Mouse (Mus musculus) urinary bladder, postnatal 10 days (tissue): ENCODE results near the gene Gm10073.
"Not testable (repeated sequence)": the region's sequence is repeated elsewhere in the genome, so short reads cannot be mapped to it uniquely, and the experiment has no call there.

Experiments
- DNase-seq: peaks from one replicate; pipeline ENCODE4 v3.0.0; 2022; ENCODE audit warnings: low spot score

Gene Gm10073

GRCm38 (mm10) chr8:106597067-106597466, 23.8 kb upstream of the Gm10073 start:
- DNase-seq = no peak

DNA sequence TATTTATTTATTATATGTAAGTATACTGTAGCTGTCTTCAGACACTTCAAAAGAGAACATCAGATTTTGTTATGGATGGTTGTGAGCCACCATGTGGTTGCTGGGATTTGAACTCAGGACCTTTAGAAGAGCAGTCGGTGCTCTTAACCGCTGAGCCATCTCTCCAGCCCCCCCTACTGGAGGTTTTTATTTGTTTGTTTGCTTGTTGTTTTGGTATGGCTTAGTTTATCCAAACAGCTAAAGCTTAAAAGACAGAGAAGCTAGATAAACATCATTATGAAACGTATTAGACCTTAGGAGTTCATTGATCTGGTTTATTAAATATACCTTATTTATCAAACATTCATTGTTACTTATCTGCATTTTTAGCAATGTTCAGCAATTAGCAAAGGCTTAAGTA, 22.4 kb upstream of the Gm10073 start:
- DNase-seq = not testable (repeated sequence)

DNA sequence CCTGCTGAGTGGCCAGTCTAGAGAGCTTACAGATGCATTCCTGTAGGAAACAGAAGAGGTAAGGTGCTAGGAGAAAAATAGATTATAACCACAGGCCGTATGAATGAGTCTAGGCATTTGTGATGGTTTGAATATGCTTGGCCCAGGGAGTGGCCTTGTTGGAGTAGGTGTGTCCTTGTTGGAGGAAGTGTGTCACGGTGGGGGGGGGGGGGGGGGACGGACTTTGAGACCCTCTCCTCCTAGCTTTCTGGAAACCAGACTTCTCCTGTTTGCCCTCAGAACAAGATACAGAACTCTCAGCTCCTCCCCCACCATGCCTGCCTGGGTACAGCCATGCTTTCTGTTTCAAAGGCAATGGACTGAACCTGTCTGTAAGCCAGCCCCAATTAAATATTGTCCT, 19.2 kb upstream of the Gm10073 start:
- DNase-seq = no peak

DNA sequence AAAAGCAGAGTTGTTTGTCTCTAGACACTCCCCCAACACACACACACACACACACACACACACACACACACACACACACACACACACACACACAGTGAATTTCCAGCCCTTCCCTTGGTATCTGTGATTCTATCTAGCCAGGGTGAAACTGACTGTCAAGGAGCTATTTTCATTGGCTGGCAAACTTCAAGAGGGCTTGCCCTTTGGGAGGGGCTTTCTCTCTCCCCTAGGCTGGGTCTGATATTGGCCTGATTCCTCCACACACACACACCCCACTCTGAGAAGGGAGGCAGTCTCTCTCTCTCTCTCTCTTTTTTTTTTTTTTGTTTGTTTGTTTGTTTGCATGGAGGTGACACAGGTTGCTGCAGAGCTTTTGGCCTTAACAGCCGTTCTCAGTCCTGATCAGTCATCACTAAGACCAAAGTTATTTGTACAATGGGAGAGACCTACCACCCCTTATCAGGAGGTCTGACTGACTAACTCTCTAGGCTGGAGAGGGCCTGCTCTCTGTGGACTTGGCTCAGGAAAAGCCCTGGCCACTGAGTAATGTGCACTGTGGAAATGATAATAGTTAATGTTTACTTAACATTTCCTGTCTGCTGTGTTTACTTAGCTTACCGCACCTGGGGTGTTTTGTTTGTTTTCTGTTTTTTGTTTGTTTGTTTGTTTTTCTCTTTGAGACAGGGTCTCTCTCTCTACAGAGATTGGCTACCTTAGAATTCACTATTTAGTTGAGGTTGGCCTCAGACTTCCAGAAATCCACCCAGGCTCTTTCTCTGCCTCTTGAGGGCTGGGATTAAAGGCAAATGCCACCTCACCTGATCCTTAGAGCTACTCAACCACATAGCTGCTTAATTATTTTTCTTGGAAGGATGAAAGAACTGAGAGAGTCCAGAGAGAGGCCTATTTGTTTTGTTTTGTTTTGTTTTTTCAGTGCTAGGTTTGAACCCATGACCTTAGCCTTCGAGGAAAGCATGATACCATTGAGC, 15.5 kb upstream of the Gm10073 start:
- no peak for DNase-seq

DNA sequence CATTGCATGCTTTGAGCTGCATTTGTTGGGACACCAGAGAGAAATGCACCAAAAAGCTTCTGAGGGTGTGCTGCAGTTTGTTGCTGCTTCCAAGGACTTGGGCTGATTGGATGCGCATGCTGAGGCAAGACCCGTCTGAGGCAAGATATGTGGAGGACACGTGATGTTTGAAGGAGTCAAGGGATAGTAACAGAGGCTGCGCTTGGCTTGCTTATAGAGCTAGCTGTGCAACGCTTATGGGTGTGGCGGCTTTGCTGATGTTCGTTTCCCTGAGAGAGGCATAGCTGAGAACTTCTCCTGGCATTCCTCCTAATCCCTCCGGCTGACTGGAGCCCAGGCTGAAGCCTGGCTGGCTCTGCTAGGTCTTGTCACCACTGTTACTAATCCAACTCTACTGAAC, 13.6 kb upstream of the Gm10073 start:
- DNase-seq = no peak

GRCm38 (mm10) chr8:106585671-106586037, 12.4 kb upstream of the Gm10073 start:
- no peak for DNase-seq

DNA sequence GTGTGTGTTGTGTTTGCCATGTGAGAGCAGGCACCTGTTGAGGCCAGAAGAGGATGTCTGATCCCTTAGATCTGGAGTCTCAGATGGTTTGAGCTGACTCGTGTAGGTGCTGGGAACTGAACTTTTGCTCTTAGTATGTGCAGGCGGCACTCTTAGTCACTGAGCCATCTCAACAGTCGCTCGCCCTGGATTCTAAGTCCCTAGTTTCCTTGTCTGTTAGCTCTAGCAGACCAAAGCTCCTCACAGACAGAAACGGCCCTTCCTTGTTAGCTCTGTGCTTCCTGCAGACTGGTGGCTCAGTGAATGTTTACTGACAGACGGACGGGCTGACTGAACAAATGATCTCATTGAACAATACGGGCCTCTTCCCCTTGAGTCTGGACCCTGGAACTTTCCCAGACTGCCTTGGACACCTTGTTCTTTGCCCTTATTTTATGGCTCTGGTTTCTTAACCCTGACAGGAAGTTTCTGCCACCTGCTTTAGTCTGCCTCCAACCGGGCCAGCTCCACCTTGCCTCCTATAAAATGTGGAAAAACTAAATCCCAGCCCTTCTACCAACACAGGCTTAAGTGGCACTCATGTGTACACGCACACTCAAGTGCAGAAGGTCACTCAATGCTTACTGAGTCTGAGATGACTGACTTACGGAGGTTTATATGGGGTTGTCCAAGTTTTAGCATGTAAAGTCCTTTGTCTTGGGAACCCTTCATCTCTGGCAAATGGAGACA, 11.8 kb upstream of the Gm10073 start:
- DNase-seq = no peak

DNA sequence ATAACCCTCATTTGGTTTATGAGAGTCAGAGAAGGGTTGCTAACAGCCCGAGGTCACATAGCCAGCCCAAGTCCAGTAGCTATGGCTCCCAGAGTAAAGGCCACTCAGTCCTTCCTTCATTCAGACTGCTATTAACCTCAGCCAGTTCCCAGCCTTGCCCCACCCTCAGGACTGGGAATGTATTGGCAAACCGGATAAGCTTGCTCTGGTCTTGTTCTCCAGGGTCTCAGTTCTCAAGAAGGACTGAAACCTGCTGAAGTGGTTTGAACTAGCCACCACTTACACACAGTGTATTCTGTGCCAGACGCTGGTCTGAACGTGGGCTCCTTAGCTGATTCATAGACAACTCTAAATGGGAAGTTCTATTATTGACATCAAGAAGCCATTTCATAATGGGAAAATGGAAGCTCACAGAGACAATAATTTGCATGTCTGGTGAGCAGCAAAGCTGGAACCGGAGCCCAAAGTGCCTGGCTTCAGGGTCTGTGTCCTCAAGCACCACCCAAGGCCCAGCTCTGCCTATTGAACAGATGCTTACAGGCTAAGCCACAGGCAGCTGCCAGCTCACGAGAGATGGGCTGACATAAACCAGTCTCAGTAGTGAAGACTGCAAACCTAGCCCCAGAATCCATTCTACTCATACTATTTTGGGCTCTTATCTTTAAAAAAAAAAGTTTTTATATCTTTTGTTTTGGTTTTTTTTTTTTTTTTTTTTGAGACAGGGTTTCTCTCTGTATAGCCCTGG, 8.3 kb upstream of the Gm10073 start:
- DNase-seq = no peak

- DNase-seq = no peak
These were observed 6.2 kb upstream of the Gm10073 start for GRCm38 (mm10) chr8:106579510-106579909.

GRCm38 (mm10) chr8:106576849-106577555, 3.7 kb upstream of the Gm10073 start:
- no peak for DNase-seq

GRCm38 (mm10) chr8:106574283-106574682, 1.0 kb upstream of the Gm10073 start:
- DNase-seq = no peak

DNA sequence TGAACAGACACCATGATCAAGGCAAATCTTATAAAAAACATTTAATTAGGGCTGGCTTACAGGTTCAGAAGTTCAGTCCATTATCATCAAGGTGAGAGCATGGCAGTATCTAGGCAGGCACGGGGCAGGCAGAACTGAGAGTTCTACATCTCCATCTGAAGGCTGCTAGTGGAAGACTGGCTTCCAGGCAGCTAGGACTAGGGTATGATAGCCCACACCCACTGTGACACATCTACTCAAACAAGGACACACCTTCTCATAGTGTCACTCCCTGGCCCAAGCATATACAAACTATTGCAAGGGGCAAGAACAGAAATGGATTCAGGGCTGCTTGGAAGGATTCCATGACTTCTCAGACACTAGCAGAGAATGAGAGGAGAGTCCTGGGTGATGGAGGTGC, 1.1 kb downstream of the Gm10073 start:
- DNase-seq = not testable (repeated sequence)

- no peak for DNase-seq
These were observed 1.6 kb downstream of the Gm10073 start for GRCm38 (mm10) chr8:106571551-106572172.

DNA sequence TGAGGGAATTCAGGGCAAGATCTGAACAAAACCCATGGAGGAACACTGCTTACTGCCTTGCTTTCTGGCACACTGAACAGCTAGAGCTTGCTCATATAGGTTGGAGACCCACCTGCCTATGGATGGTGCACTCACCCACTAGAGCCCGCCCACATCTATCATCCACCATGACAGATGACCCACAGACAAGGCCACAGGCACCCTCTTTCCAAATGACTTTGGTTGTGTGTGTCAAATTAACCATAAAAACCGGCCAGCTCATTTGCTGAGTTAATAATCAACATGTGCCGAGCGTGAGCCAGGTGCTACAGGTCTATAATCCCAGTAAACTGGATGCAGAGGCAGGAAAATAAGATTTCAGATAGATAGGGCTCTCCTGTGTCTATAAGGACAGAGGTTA, 2.9 kb downstream of the Gm10073 start:
- DNase-seq = no peak

GRCm38 (mm10) chr8:106569006-106569405, 4.3 kb downstream of the Gm10073 start:
- no peak for DNase-seq

DNA sequence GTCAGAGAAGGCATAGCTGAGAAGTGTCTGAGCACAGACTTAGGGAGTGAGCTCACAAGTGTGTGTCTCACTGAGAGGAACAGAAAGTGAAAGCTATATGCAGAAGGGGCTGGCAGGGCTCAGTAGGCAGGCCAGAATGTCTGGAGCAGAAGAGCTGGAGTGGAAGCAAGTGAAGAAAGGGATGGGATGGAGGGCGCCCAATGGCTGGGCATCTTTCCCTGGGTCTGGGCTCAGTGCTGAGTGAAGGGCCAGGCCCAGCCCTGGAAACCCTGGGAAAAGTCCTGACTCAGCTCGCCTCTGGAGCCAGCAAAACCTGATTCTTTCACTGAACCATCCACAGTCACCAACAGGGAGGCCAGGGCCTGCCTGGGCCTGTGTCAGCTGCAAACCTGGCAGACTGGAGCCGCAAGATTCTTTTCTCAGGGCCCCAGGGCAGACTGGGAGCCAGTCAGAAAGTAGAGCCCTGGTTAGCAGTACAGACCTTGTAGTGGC, 9.5 kb downstream of the Gm10073 start:
- peak; percentile 29 for DNase-seq

DNA sequence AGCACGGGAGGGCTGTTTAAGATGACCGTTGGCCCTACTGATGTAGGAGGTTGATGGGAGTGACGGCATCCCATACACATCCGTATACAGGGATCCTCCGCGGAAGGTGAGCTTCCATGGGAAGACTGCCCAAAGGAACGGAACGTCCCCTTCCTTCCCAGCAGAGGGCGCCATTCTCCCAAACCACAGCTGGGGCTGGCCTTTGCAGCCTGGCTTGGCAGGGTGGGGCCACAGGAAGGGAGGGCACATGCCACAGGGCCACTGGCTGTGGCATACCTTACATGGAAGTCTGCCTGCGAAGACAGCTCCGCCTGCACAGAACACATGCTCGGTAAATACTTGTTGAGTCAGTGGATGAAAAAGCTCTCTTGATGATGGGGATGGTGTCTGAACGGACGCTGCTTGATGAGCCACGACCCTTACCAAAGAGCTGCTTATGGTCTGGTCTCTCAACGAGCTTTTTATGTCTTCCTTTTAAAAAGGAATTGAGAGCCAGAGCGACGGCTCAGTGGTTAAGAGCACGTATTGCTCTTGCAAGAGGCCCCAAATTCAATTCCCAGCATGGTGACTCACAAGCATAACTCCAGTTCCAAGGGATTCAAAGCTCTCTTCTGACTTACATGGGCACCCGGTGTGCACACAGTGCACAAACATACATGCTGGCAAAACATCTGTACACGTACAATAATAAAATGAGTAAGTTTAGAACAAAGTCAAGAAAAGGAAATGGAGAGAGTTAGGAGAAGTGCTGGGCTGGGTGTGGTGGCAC, 12.0 kb downstream of the Gm10073 start:
- peak; percentile 50 for DNase-seq

DNA sequence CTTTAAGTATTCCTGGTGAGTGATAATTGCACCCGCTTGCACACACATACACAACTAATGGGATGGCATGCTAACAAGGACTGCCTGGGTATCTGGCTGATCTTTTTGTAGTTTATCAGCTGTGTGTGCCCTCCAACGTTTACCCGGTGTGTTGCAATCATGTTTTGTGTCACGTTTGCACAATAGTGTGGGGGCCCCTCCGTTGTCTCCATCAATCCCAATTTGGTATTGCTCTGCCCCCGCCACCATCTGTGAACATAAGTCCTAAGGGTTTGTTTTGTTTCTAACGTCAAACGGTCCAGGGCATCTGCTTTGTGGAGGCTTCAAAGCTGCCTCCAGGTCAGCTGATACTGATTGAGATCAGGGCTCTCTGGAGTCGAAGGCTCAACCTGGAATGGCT, 13.4 kb downstream of the Gm10073 start:
- DNase-seq = no peak

GRCm38 (mm10) chr8:106556068-106556645, 17.1 kb downstream of the Gm10073 start:
- DNase-seq = no peak

GRCm38 (mm10) chr8:106554011-106554410, 19.2 kb downstream of the Gm10073 start:
- DNase-seq = no peak
